Mouse (Mus musculus) brown adipose tissue, adult 24 weeks (tissue): ENCODE results near the gene Osbp2. TPM values are rescaled to one million over a fixed set of nuclear protein-coding genes. Genes with fewer than 3 reads are reported as not detected.
A peak's percentile ranks its signal among the peaks of the same experiment; 100 is the strongest.

Experiments used
- H3K27ac ChIP-seq: fragments of 200-500 bp; replicated peaks from 2 replicates; pipeline ENCODE4 v1.5.1; 2012; ENCODE audit warnings: low read depth, mild to moderate bottlenecking, low read length
- H3K4me1 ChIP-seq: fragments of 200-500 bp; 2 replicates; pipeline ENCODE4 v1.6.1; 2012; ENCODE audit warnings: low read length, mixed read lengths; ENCODE audit not compliant: control insufficient read depth, insufficient read depth, insufficient read length
- H3K4me3 ChIP-seq: fragments of 200-500 bp; 2 replicates; pipeline ENCODE4 v1.5.1; 2012; ENCODE audit warnings: low read depth, mild to moderate bottlenecking, low read length, moderate library complexity; ENCODE audit not compliant: insufficient read depth
- polyA plus RNA-seq: library from polyadenylated mRNA; stranded (reverse); fragments of >200 nt; gene quantifications from 2 replicates; pipeline ENCODE4 v1.2.4, GENCODE M21; 2012; ENCODE audit not compliant: missing spikeins, insufficient read depth, insufficient read length

Osbp2 gene
- polyA plus RNA-seq, 1 experiment = 3.4 TPM

- Histone ChIP-seq H3K4me3 (no peak overlapping the region), H3K4me1 (no peaks in the 10 kb centered on the region), H3K27ac (peak overlapping the region; percentile 58)
These were observed 176.8 kb downstream of the Osbp2 start for GRCm38 (mm10) chr11:3686885-3687284.

- Histone ChIP-seq H3K4me1 (no peaks in the 10 kb centered on the region), H3K27ac (peak overlapping the region; percentile 36; the same call in 1 of the 2 replicates), H3K4me3 (no peak overlapping the region)
These were observed 177.4 kb downstream of the Osbp2 start for GRCm38 (mm10) chr11:3686318-3686717.

GRCm38 (mm10) chr11:3685431-3685830, 178.3 kb downstream of the Osbp2 start:
- Histone ChIP-seq H3K4me3 (no peak overlapping the region), H3K27ac (no peak overlapping the region), H3K4me1 (no peaks in the 10 kb centered on the region)

- H3K4me1 ChIP-seq = no peaks in the 10 kb centered on the region
- H3K4me3 ChIP-seq = no peak overlapping the region
- no peak overlapping the region for H3K27ac ChIP-seq
These were observed 178.8 kb downstream of the Osbp2 start for GRCm38 (mm10) chr11:3684723-3685430.

GRCm38 (mm10) chr11:3684232-3684631, 179.5 kb downstream of the Osbp2 start:
- H3K4me3 ChIP-seq = no peak overlapping the region
- H3K4me1 ChIP-seq = no peaks in the 10 kb centered on the region
- no peak overlapping the region for H3K27ac ChIP-seq

GRCm38 (mm10) chr11:3683696-3684095, 180.0 kb downstream of the Osbp2 start:
- H3K4me3 ChIP-seq = no peak overlapping the region
- H3K4me1 ChIP-seq = no peaks in the 10 kb centered on the region
- no peak overlapping the region for H3K27ac ChIP-seq

- Histone ChIP-seq H3K27ac (no peak overlapping the region), H3K4me1 (no peaks in the 10 kb centered on the region)
These were observed 183.9 kb downstream of the Osbp2 start for GRCm38 (mm10) chr11:3679771-3680170.

GRCm38 (mm10) chr11:3677204-3677603, 186.5 kb downstream of the Osbp2 start:
- Histone ChIP-seq H3K4me3 (no peak overlapping the region), H3K4me1 (peaks cover 3% of the 10 kb centered on the region; the same call in 1 of the 2 replicates), H3K27ac (no peak overlapping the region)

More at GRCm38 (mm10) chr11:3679771-3680170, 183.9 kb downstream of the Osbp2 start:
- no peak overlapping the region for H3K4me3 ChIP-seq

- Histone ChIP-seq H3K27ac (no peak overlapping the region), H3K4me3 (no peak overlapping the region), H3K4me1 (peaks cover 3% of the 10 kb centered on the region; the same call in 1 of the 2 replicates)
These were observed 187.3 kb downstream of the Osbp2 start for GRCm38 (mm10) chr11:3676423-3676822.

GRCm38 (mm10) chr11:3674545-3674944, 189.2 kb downstream of the Osbp2 start:
- Histone ChIP-seq H3K27ac (peak overlapping the region; percentile 53), H3K4me3 (no peak overlapping the region), H3K4me1 (peaks cover 3% of the 10 kb centered on the region; the same call in 1 of the 2 replicates)

GRCm38 (mm10) chr11:3671000-3671628, 192.6 kb downstream of the Osbp2 start:
- Histone ChIP-seq H3K4me1 (peaks cover 3% of the 10 kb centered on the region; the same call in 1 of the 2 replicates), H3K27ac (peak overlapping the region; percentile 55), H3K4me3 (no peak overlapping the region)

- Histone ChIP-seq H3K4me3 (no peak overlapping the region), H3K4me1 (peaks cover 3% of the 10 kb centered on the region; the same call in 1 of the 2 replicates), H3K27ac (no peak overlapping the region)
These were observed 193.9 kb downstream of the Osbp2 start for GRCm38 (mm10) chr11:3669849-3670248.

GRCm38 (mm10) chr11:3668768-3669167, 194.9 kb downstream of the Osbp2 start:
- H3K27ac ChIP-seq = no peak overlapping the region
- no peak overlapping the region for H3K4me3 ChIP-seq
- H3K4me1 ChIP-seq = 0 out of 2 replicates have a peak, but pooled peaks cover 2% of the 10 kb centered on the region

GRCm38 (mm10) chr11:3667506-3667905, 196.2 kb downstream of the Osbp2 start:
- Histone ChIP-seq H3K4me3 (no peak overlapping the region), H3K4me1 (0 out of 2 replicates have a peak, but pooled peaks cover 2% of the 10 kb centered on the region), H3K27ac (peak overlapping the region; percentile 75)

GRCm38 (mm10) chr11:3661964-3662363, 201.7 kb downstream of the Osbp2 start:
- no peak overlapping the region for H3K27ac ChIP-seq
- no peaks in the 10 kb centered on the region for H3K4me1 ChIP-seq
- H3K4me3 ChIP-seq = no peak overlapping the region
